In genomic region chr11:106159921-106160840, GRCm38 (mm10) we compare ENCODE assay signal across 8 mouse cellular contexts. TPM values are rescaled to one million over a fixed set of nuclear protein-coding genes. Genes with fewer than 3 reads are reported as not detected.
DNase-seq lines count a peak whose midpoint lies in the region; ATAC-seq lines count a peak whose summit lies in the region.

No protein-coding gene starts in this region.

- DNase-seq in WW6 (ENCODE audit: low read depth, low spot score) = peak; percentile 38
- DNase-seq in cerebellum, postnatal 25 days = peak; percentile 89 to 94
- DNase-seq in gastrocnemius, postnatal 10 days = peak; percentile 74
- peak; percentile 37 for DNase-seq in hindlimb bud, embryonic 11.5 days (ENCODE audit: extremely low spot score, low read depth, low spot score)
- peak; percentile 70 to 79 for DNase-seq in left cerebral cortex, adult 9 months (ENCODE audit: low spot score in 2 of 2)
- DNase-seq in right cerebral cortex, adult 2 months (ENCODE audit: low spot score in 2 of 2) = peak; percentile 81 to 84
- DNase-seq in urinary bladder, postnatal 25 days (ENCODE audit: low spot score) = peak; percentile 62

- peak; percentile 41 for ATAC-seq in megakaryocyte, adult 5-6 weeks (ENCODE audit: poor library complexity, severe bottlenecking)

RNA-seq across cellular contexts. Expression of gene Gm10840, which starts 0.5 kb away (rescaled TPM):
- not detected for total RNA-seq in gastrocnemius, postnatal 10 days (2021)
- total RNA-seq in megakaryocyte, adult 5-6 weeks (2015) = 1.4 TPM in 1 of 2 replicates, not detected in the other
- not detected in 2 replicates for total RNA-seq in megakaryocyte, adult 5-6 weeks (2017)

RNA-seq across cellular contexts. Expression of gene Limd2, which starts 0.5 kb away (rescaled TPM):
- 10 to 100 TPM; 13.2 to 18.1 TPM for total RNA-seq in gastrocnemius, postnatal 10 days (2021)
- total RNA-seq in megakaryocyte, adult 5-6 weeks (2015) = 242 and 247 TPM in 2 replicates
- total RNA-seq in megakaryocyte, adult 5-6 weeks (2017) = 56.3 and 61.8 TPM in 2 replicates

RNA-seq across cellular contexts. Expression of gene Strada, which starts 41.8 kb away (rescaled TPM):
- total RNA-seq in gastrocnemius, postnatal 10 days (2021) = 10 to 100 TPM; 21.5 to 22.8 TPM
- total RNA-seq in megakaryocyte, adult 5-6 weeks (2015) = 27.2 and 28.3 TPM in 2 replicates
- 20.3 and 26.1 TPM in 2 replicates for total RNA-seq in megakaryocyte, adult 5-6 weeks (2017)

RNA-seq across cellular contexts. Expression of gene Ccdc47, which starts 56.0 kb away (rescaled TPM):
- 10 to 100 TPM; 73.6 to 75.8 TPM for total RNA-seq in gastrocnemius, postnatal 10 days (2021)
- 25.8 and 36.0 TPM in 2 replicates for total RNA-seq in megakaryocyte, adult 5-6 weeks (2015)
- 110 and 156 TPM in 2 replicates for total RNA-seq in megakaryocyte, adult 5-6 weeks (2017)

RNA-seq across cellular contexts. Expression of gene Ddx42, which starts 56.5 kb away (rescaled TPM):
- total RNA-seq in gastrocnemius, postnatal 10 days (2021) = 10 to 100 TPM; 30.1 to 35.8 TPM
- total RNA-seq in megakaryocyte, adult 5-6 weeks (2015) = 28.6 and 30.3 TPM in 2 replicates
- 51.7 and 62.6 TPM in 2 replicates for total RNA-seq in megakaryocyte, adult 5-6 weeks (2017)

Comparison
In these comparisons a context has a peak if more than half of its experiments do, and no peak if none do; other contexts are left out.
1. Peak in every context shown above with its lines: DNase-seq and ATAC-seq.
2. DNase-seq: peak in every context shown above with its lines; median percentile 92 in cerebellum, postnatal 25 days; 82 in right cerebral cortex, adult 2 months; 74 in left cerebral cortex, adult 9 months; 74 in gastrocnemius, postnatal 10 days; 62 in urinary bladder, postnatal 25 days; 38 in WW6; 37 in hindlimb bud, embryonic 11.5 days.